ENCODE assay signal across 8 mouse cellular contexts in the genomic region with DNA sequence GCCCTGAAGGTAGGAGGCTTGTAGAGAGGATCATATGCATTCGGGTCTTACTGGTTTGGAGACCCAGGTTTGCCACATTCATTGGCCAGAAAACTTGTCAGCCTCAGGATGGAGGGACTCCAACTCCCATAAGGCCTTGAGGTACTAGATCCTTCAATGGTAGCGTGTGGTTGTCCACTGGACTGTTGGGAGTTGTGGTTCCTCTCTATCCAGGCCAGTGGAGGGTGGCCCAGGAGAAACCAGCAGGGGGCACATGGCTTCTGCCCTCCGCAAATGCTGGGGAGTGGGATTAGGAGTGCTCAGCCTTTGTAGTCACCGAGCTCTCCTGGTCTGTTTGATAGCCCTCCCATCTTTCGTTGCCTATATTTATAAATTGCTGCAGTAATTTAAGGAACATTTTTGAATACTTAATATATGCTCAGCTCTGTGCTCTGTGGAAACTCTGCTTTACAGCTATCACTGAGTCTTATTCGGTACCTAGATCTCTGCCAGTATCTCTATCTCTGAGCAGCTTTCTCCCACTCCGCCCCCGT. TPM values are rescaled to one million over a fixed set of nuclear protein-coding genes. Genes with fewer than 3 reads are reported as not detected.
A peak's percentile ranks its signal among the peaks of the same experiment; 100 is the strongest.
DNase-seq lines count a peak whose midpoint lies in the region; ATAC-seq lines count a peak whose summit lies in the region.

No protein-coding gene starts in this region.

- H3K27ac ChIP-seq in embryonic facial prominence, embryonic 11.5 days (replicated peaks; ENCODE audit: low read depth, low read length), result no peak overlapping the region; the same call in none of the 2 replicates
- 0 out of 2 replicates have a peak overlapping the region, but pooled peaks have one; percentile 30 for H3K27ac ChIP-seq in limb, embryonic 11.5 days (replicated peaks; ENCODE audit: low read depth, low read length)
- peak overlapping the region; percentile 94 for H3K27ac ChIP-seq in midbrain, embryonic 12.5 days (replicated peaks)

- no peaks in the 10 kb centered on the region for H3K27me3 ChIP-seq in embryonic facial prominence, embryonic 11.5 days (ENCODE audit: control insufficient read depth, insufficient read depth, low read length)
- H3K27me3 ChIP-seq in limb, embryonic 11.5 days (ENCODE audit: control insufficient read depth, insufficient read depth, low read length), result no peaks in the 10 kb centered on the region
- no peaks in the 10 kb centered on the region for H3K27me3 ChIP-seq in midbrain, embryonic 12.5 days

- H3K4me2 ChIP-seq in embryonic facial prominence, embryonic 11.5 days (ENCODE audit: low read depth, low read length), result peak overlapping the region; percentile 92
- H3K4me2 ChIP-seq in limb, embryonic 11.5 days (ENCODE audit: low read depth, severe bottlenecking), result peak overlapping the region; percentile 59
- peak overlapping the region; percentile 91 for H3K4me2 ChIP-seq in midbrain, embryonic 12.5 days (replicated peaks)

- H3K9me3 ChIP-seq in embryonic facial prominence, embryonic 11.5 days (replicated peaks; ENCODE audit: control insufficient read depth, low read length), result no peaks in the 10 kb centered on the region
- no peaks in the 10 kb centered on the region for H3K9me3 ChIP-seq in limb, embryonic 11.5 days (ENCODE audit: control insufficient read depth, low read length)
- no peaks in the 10 kb centered on the region for H3K9me3 ChIP-seq in midbrain, embryonic 12.5 days

- peak; percentile 67 for DNase-seq in 3134 (ENCODE audit: extremely low read depth, insufficient read length, low spot score)
- peak; percentile 80 for DNase-seq in adrenal gland, adult 2 months
- DNase-seq in embryonic facial prominence, embryonic 11.5 days (ENCODE audit: low spot score), result peak; percentile 88
- DNase-seq in heart, adult 11 months, result peak; percentile 98
- DNase-seq in kidney, adult 11 months, result peak; percentile 79
- peak; percentile 81 for DNase-seq in limb, embryonic 11.5 days (ENCODE audit: low spot score)
- DNase-seq in skeletal muscle tissue, adult 2 months (ENCODE audit: low read depth, low spot score), result peak; percentile 81

- H3K9ac ChIP-seq in embryonic facial prominence, embryonic 11.5 days (replicated peaks; ENCODE audit: low read length), result peak overlapping the region; percentile 39; the same call in 1 of the 2 replicates
- H3K9ac ChIP-seq in limb, embryonic 11.5 days (ENCODE audit: low read length), result peak overlapping the region; percentile 19; the same call in 1 of the 2 replicates
- H3K9ac ChIP-seq in midbrain, embryonic 12.5 days (replicated peaks), result peak overlapping the region; percentile 43; the same call in 1 of the 2 replicates

- H3K36me3 ChIP-seq in embryonic facial prominence, embryonic 11.5 days (replicated peaks; ENCODE audit: control insufficient read depth, insufficient read depth, low read depth, low read length), result no peaks in the 10 kb centered on the region
- H3K36me3 ChIP-seq in limb, embryonic 11.5 days (ENCODE audit: control insufficient read depth, insufficient read depth, low read length), result no peaks in the 10 kb centered on the region
- H3K36me3 ChIP-seq in midbrain, embryonic 12.5 days, result no peaks in the 10 kb centered on the region

- peaks cover 11% of the 10 kb centered on the region for H3K4me1 ChIP-seq in embryonic facial prominence, embryonic 11.5 days (ENCODE audit: control insufficient read depth, insufficient read depth, low read length)
- peaks cover 50% of the 10 kb centered on the region for H3K4me1 ChIP-seq in limb, embryonic 11.5 days (ENCODE audit: control insufficient read depth, insufficient read depth, low read length)
- peaks cover 74% of the 10 kb centered on the region for H3K4me1 ChIP-seq in midbrain, embryonic 12.5 days

- peak; percentile 82 for ATAC-seq in embryonic facial prominence, embryonic 11.5 days (replicated peaks; ENCODE audit: insufficient number of reproducible peaks, low FRiP score, low TSS enrichment, low read depth)
- ATAC-seq in limb, embryonic 11.5 days (ENCODE audit: insufficient number of reproducible peaks, low FRiP score, low TSS enrichment, low read depth), result peak; percentile 82
- peak; percentile 76 for ATAC-seq in midbrain, embryonic 12.5 days (ENCODE audit: low FRiP score, low read depth)

- under 1% methylated on average over 8 of the region's 8 CpGs for WGBS in embryonic facial prominence, embryonic 11.5 days
- 0% methylated on average over 8 of the region's 8 CpGs for WGBS in limb, embryonic 11.5 days
- WGBS in midbrain, embryonic 12.5 days, result 0% methylated on average over 8 of the region's 8 CpGs

- H3K4me3 ChIP-seq in embryonic facial prominence, embryonic 11.5 days (ENCODE audit: low read depth, low read length), result peak overlapping the region; percentile 37
- H3K4me3 ChIP-seq in limb, embryonic 11.5 days (ENCODE audit: low read depth, low read length), result peak overlapping the region; percentile 47
- H3K4me3 ChIP-seq in midbrain, embryonic 12.5 days, result peak overlapping the region; percentile 72

RNA-seq across cellular contexts. Expression of a gene that starts 4.1 kb away (rescaled TPM):
- total RNA-seq in adrenal gland, adult 2 months (2021), result 10 to 100 TPM; 22.9 to 32.4 TPM
- 21.7 and 22.1 TPM in 2 replicates for polyA plus RNA-seq in adrenal gland, adult 2 months (2012; rRNA removed)
- polyA plus RNA-seq in embryonic facial prominence, embryonic 11.5 days (2014; fragmentation: Nextera tagmentation; extraction: Ambion mirVana), result 7.6 and 11.2 TPM in 2 replicates
- polyA plus RNA-seq in limb, embryonic 11.5 days (2014; fragmentation: Nextera tagmentation; extraction: Ambion mirVana), result 10.0 and 10.8 TPM in 2 replicates
- polyA plus RNA-seq in midbrain, embryonic 12.5 days (2016; fragmentation: Nextera tagmentation; extraction: Ambion mirVana), result 23.9 and 30.2 TPM in 2 replicates

RNA-seq across cellular contexts. Expression of a gene that starts 5.6 kb away (rescaled TPM):
- total RNA-seq in adrenal gland, adult 2 months (2021), result 100 to 1,000 TPM; 426 to 754 TPM
- 171 and 186 TPM in 2 replicates for polyA plus RNA-seq in adrenal gland, adult 2 months (2012; rRNA removed)
- polyA plus RNA-seq in embryonic facial prominence, embryonic 11.5 days (2014; fragmentation: Nextera tagmentation; extraction: Ambion mirVana), result 54.2 and 57.6 TPM in 2 replicates
- 52.9 and 53.5 TPM in 2 replicates for polyA plus RNA-seq in limb, embryonic 11.5 days (2014; fragmentation: Nextera tagmentation; extraction: Ambion mirVana)
- 50.7 and 57.9 TPM in 2 replicates for polyA plus RNA-seq in midbrain, embryonic 12.5 days (2016; fragmentation: Nextera tagmentation; extraction: Ambion mirVana)

RNA-seq across cellular contexts. Expression of a gene that starts 20.4 kb away (rescaled TPM):
- 10 to 100 TPM; 11.2 to 12.2 TPM for total RNA-seq in adrenal gland, adult 2 months (2021)
- 20.2 and 22.2 TPM in 2 replicates for polyA plus RNA-seq in adrenal gland, adult 2 months (2012; rRNA removed)
- 34.9 and 35.7 TPM in 2 replicates for polyA plus RNA-seq in embryonic facial prominence, embryonic 11.5 days (2014; fragmentation: Nextera tagmentation; extraction: Ambion mirVana)
- polyA plus RNA-seq in limb, embryonic 11.5 days (2014; fragmentation: Nextera tagmentation; extraction: Ambion mirVana), result 47.3 and 52.0 TPM in 2 replicates
- polyA plus RNA-seq in midbrain, embryonic 12.5 days (2016; fragmentation: Nextera tagmentation; extraction: Ambion mirVana), result 45.3 and 49.2 TPM in 2 replicates

RNA-seq across cellular contexts. Expression of a gene that starts 25.2 kb away (rescaled TPM):
- 10 to 100 TPM; 52.2 to 57.6 TPM for total RNA-seq in adrenal gland, adult 2 months (2021)
- polyA plus RNA-seq in adrenal gland, adult 2 months (2012; rRNA removed), result 9.7 and 19.0 TPM in 2 replicates
- polyA plus RNA-seq in embryonic facial prominence, embryonic 11.5 days (2014; fragmentation: Nextera tagmentation; extraction: Ambion mirVana), result 57.7 and 58.0 TPM in 2 replicates
- 56.1 and 64.9 TPM in 2 replicates for polyA plus RNA-seq in limb, embryonic 11.5 days (2014; fragmentation: Nextera tagmentation; extraction: Ambion mirVana)
- polyA plus RNA-seq in midbrain, embryonic 12.5 days (2016; fragmentation: Nextera tagmentation; extraction: Ambion mirVana), result 89.4 and 96.5 TPM in 2 replicates

RNA-seq across cellular contexts. Expression of a gene that starts 29.9 kb away (rescaled TPM):
- total RNA-seq in adrenal gland, adult 2 months (2021), result 100 to 1,000 TPM; 487 to 580 TPM
- polyA plus RNA-seq in adrenal gland, adult 2 months (2012; rRNA removed), result 226 and 315 TPM in 2 replicates
- 474 and 509 TPM in 2 replicates for polyA plus RNA-seq in embryonic facial prominence, embryonic 11.5 days (2014; fragmentation: Nextera tagmentation; extraction: Ambion mirVana)
- polyA plus RNA-seq in limb, embryonic 11.5 days (2014; fragmentation: Nextera tagmentation; extraction: Ambion mirVana), result 397 and 432 TPM in 2 replicates
- 552 and 567 TPM in 2 replicates for polyA plus RNA-seq in midbrain, embryonic 12.5 days (2016; fragmentation: Nextera tagmentation; extraction: Ambion mirVana)
